Mouse (Mus musculus): ENCODE data around the gene C1qtnf3.
"Not testable (repeated sequence)": the region's sequence is repeated elsewhere in the genome, so short reads cannot be mapped to it uniquely, and the experiment has no call there.

Gene C1qtnf3

GRCm38 (mm10) chr15:10955156-10955555 lies 3.0 kb downstream of the C1qtnf3 start:
- no peak for ATAC-seq (ENCODE audit: insufficient number of reproducible peaks, low FRiP score, low TSS enrichment)

- ATAC-seq (ENCODE audit: insufficient number of reproducible peaks, low FRiP score, low TSS enrichment): no peak
These were observed 4.6 kb downstream of the C1qtnf3 start for GRCm38 (mm10) chr15:10956706-10957105.

GRCm38 (mm10) chr15:10959277-10960026 lies 7.3 kb downstream of the C1qtnf3 start:
- no peak for ATAC-seq (ENCODE audit: insufficient number of reproducible peaks, low FRiP score, low TSS enrichment)

- no peak for ATAC-seq (ENCODE audit: insufficient number of reproducible peaks, low FRiP score, low TSS enrichment)
These were observed 8.1 kb downstream of the C1qtnf3 start for GRCm38 (mm10) chr15:10960267-10960666.

GRCm38 (mm10) chr15:10962601-10963000 lies 10.5 kb downstream of the C1qtnf3 start:
- no peak for ATAC-seq (ENCODE audit: insufficient number of reproducible peaks, low FRiP score, low TSS enrichment)

GRCm38 (mm10) chr15:10969439-10969838 lies 17.3 kb downstream of the C1qtnf3 start:
- no peak for ATAC-seq (ENCODE audit: insufficient number of reproducible peaks, low FRiP score, low TSS enrichment)

- no peak for ATAC-seq (ENCODE audit: insufficient number of reproducible peaks, low FRiP score, low TSS enrichment)
These were observed 18.6 kb downstream of the C1qtnf3 start for GRCm38 (mm10) chr15:10970777-10971176.

- no peak for ATAC-seq (ENCODE audit: insufficient number of reproducible peaks, low FRiP score, low TSS enrichment)
These were observed 25.0 kb downstream of the C1qtnf3 start for GRCm38 (mm10) chr15:10977151-10977550.

GRCm38 (mm10) chr15:10980712-10981111 lies 28.6 kb downstream of the C1qtnf3 start:
- no peak for ATAC-seq (ENCODE audit: insufficient number of reproducible peaks, low FRiP score, low TSS enrichment)

- peak; percentile 94 for ATAC-seq (ENCODE audit: insufficient number of reproducible peaks, low FRiP score, low TSS enrichment)
These were observed 29.4 kb downstream of the C1qtnf3 start, which contains the start of gene Amacr for GRCm38 (mm10) chr15:10981377-10982063. Gene Amacr, plus strand, starts transcription at chr15:10981756.

GRCm38 (mm10) chr15:10982064-10982435 lies 29.9 kb downstream of the C1qtnf3 start:
- peak; percentile 45 for ATAC-seq (ENCODE audit: insufficient number of reproducible peaks, low FRiP score, low TSS enrichment)

GRCm38 (mm10) chr15:10985756-10986155 lies 33.6 kb downstream of the C1qtnf3 start:
- no peak for ATAC-seq (ENCODE audit: insufficient number of reproducible peaks, low FRiP score, low TSS enrichment)

GRCm38 (mm10) chr15:10986477-10986876 lies 34.3 kb downstream of the C1qtnf3 start:
- ATAC-seq (ENCODE audit: insufficient number of reproducible peaks, low FRiP score, low TSS enrichment): not testable (repeated sequence)

GRCm38 (mm10) chr15:10990411-10990810 lies 38.3 kb downstream of the C1qtnf3 start:
- ATAC-seq (ENCODE audit: insufficient number of reproducible peaks, low FRiP score, low TSS enrichment): no peak

- no peak for ATAC-seq (ENCODE audit: insufficient number of reproducible peaks, low FRiP score, low TSS enrichment)
These were observed 39.4 kb downstream of the C1qtnf3 start for GRCm38 (mm10) chr15:10991566-10991965.

GRCm38 (mm10) chr15:10999832-11000231 lies 47.7 kb downstream of the C1qtnf3 start:
- ATAC-seq (ENCODE audit: insufficient number of reproducible peaks, low FRiP score, low TSS enrichment): peak; percentile 68

- no peak for ATAC-seq (ENCODE audit: insufficient number of reproducible peaks, low FRiP score, low TSS enrichment)
These were observed 48.3 kb downstream of the C1qtnf3 start, which contains the start of gene Slc45a2 for GRCm38 (mm10) chr15:11000421-11000820. Gene Slc45a2, plus strand, starts transcription at chr15:11000721.

- no peak for ATAC-seq (ENCODE audit: insufficient number of reproducible peaks, low FRiP score, low TSS enrichment)
These were observed 51.7 kb downstream of the C1qtnf3 start for GRCm38 (mm10) chr15:11003791-11004190.

- no peak for ATAC-seq (ENCODE audit: insufficient number of reproducible peaks, low FRiP score, low TSS enrichment)
These were observed 52.5 kb downstream of the C1qtnf3 start for GRCm38 (mm10) chr15:11004646-11005045.

GRCm38 (mm10) chr15:11008756-11009155 lies 56.6 kb downstream of the C1qtnf3 start:
- ATAC-seq (ENCODE audit: insufficient number of reproducible peaks, low FRiP score, low TSS enrichment): no peak

- no peak for ATAC-seq (ENCODE audit: insufficient number of reproducible peaks, low FRiP score, low TSS enrichment)
These were observed 58.9 kb downstream of the C1qtnf3 start for GRCm38 (mm10) chr15:11010976-11011548.
